Mouse (Mus musculus): ENCODE data around the gene Kdf1. TPM values are rescaled to one million over a fixed set of nuclear protein-coding genes. Genes with fewer than 3 reads are reported as not detected.
A peak's percentile ranks its signal among the peaks of the same experiment; 100 is the strongest.

The Kdf1 gene
- polyA plus RNA-seq, 1 experiment = 0.01 TPM

DNA sequence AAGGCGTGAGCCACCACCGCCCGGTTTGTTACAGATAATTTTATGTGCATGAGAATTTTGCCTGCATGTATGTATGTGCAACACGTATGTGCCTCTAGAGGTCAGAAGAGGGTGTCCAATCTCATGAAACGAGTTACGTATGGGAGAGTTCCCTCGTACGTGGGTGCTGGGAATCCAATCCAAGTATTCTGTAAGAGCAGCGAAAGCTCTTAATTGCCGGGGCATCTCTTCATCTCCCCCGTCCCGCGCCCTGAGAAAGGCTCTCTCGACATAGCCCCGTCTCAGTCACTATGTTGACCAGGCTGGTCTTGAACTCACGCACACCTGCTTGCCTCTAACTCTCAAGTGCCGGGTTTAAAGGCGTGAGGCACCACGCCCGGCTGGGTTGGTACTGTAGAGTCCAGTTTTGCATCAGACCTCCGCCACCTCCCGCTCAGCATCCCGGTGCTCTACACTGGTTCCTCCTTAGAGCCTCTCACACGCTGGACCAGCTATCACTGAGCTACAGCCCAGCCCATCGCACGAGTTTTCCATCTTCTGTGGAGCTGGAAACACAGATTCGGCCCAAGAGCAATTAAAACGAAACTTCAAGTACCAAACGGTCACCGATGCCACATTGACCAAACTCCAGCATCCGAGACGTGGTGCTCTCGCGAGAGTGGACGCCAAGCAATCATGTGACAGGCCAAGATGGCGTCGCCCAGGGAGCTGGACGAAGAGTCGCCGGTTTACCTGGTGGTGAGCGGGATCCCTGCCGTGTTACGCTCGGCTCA lies 55.5 kb downstream of the Kdf1 start, which contains the start of gene Gpatch3:
Gene Gpatch3 (plus strand): TSS at position 676 of the 773 bp plus-strand sequence.
- TF ChIP-seq POLR2AphosphoS2 (IDR thresholded peaks at IDR 0.05; ENCODE audit: insufficient read length, low read depth) (peak; percentile 79), MYOD1 (IDR thresholded peaks at IDR 0.05; ENCODE audit: control insufficient read depth in 1 of 3, insufficient read length in 2 of 3, low read depth in 2 of 3) (no peak), USF1 (IDR thresholded peaks at IDR 0.05; ENCODE audit: low read depth) (peak; percentile 99), POLR2A (IDR thresholded peaks at IDR 0.05; ENCODE audit: insufficient read length, low read depth) (peak; percentile 84), E2F4 (IDR thresholded peaks at IDR 0.05; ENCODE audit: insufficient read depth) (no peak)
- H3K4me2 ChIP-seq (ENCODE audit: low read depth) = peak within 1 kb of the TSS; percentile 79
- H3K36me3 ChIP-seq (ENCODE audit: control insufficient read depth, insufficient read depth) = no peaks in the 10 kb centered on the region

DNA sequence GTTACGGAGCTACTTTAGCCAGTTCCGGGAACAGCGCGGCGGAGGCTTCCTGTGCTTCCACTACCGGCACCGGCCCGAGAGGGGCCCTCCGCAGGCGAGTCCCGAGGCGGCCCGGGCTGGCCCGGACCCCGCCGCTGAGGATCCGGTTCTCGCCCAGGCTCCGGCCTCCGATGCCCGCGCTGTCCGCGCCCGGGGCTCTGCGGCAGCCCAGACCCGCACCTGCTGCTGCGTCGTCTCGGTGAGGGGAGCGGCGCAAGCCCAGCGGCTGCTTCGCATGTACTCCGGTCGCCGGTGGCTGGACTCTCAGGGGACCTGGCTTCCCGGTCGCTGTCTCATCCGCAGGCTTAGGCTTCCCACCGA lies 56.1 kb downstream of the Kdf1 start:
- Histone ChIP-seq H3K79me2 (ENCODE audit: control insufficient read depth, insufficient read depth) (peaks cover 6% of the 10 kb centered on the region), H3K27me3 (ENCODE audit: control insufficient read depth, insufficient read depth, insufficient read length) (no peaks in the 10 kb centered on the region), H3K4me2 (ENCODE audit: low read depth) (peak overlapping the region; percentile 79), H3K36me3 (ENCODE audit: control insufficient read depth, insufficient read depth) (no peaks in the 10 kb centered on the region), H3K4me3 (peak overlapping the region; percentile 67), H3ac (ENCODE audit: control insufficient read depth, insufficient read length) (peak overlapping the region; percentile 20)
- TF ChIP-seq POLR2AphosphoS2 (IDR thresholded peaks at IDR 0.05; ENCODE audit: insufficient read length, low read depth) (no peak), MYOG (IDR thresholded peaks at IDR 0.05; ENCODE audit: control insufficient read depth in 1 of 3, insufficient read depth in 1 of 3, insufficient read length in 2 of 3, low read depth in 2 of 3) (no peak), TCF3 (IDR thresholded peaks at IDR 0.05; ENCODE audit: insufficient read length, low read depth) (no peak), SRF (IDR thresholded peaks at IDR 0.05; ENCODE audit: control insufficient read depth, insufficient read length, low read depth) (no peak), REST (IDR thresholded peaks at IDR 0.05; ENCODE audit: insufficient read depth, insufficient read length) (no peak), POLR2A (IDR thresholded peaks at IDR 0.05; ENCODE audit: insufficient read length, low read depth) (no peak), MAX (IDR thresholded peaks at IDR 0.05; ENCODE audit: low read depth) (no peak), TCF12 (IDR thresholded peaks at IDR 0.05; ENCODE audit: insufficient read depth, poor library complexity, severe bottlenecking) (no peak), MYOD1 (IDR thresholded peaks at IDR 0.05; ENCODE audit: control insufficient read depth in 1 of 3, insufficient read length in 2 of 3, low read depth in 2 of 3) (no peak), E2F4 (IDR thresholded peaks at IDR 0.05; ENCODE audit: insufficient read depth) (no peak)

More for the DNA sequence above, 55.5 kb downstream of the Kdf1 start, which contains the start of gene Gpatch3:
- Histone ChIP-seq H3ac (ENCODE audit: control insufficient read depth, insufficient read length) (peak within 1 kb of the TSS; percentile 20), H3K79me2 (ENCODE audit: control insufficient read depth, insufficient read depth) (peaks cover 6% of the 10 kb centered on the region), H3K27me3 (ENCODE audit: control insufficient read depth, insufficient read depth, insufficient read length) (no peaks in the 10 kb centered on the region), H3K4me3 (peak within 1 kb of the TSS; percentile 67)

DNA sequence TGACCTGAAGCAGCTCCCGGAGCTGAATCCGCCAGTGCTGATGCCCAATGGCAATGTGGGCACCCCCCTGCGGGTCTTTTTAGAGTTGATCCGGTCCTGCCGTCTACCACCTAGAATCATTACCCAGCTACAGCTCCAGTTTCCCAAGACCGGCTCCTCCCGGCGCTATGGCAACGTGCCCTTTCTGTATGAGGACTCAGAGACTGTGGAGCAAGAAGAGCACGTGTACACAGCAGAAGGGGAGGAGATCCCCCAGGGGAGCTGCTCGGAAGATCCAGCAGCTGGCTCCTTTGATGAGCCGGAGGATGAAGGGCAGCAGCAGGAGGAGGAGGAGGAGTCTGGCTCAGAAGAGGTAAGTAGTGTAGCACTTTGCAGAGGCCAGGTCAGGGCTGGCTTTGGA lies 59.2 kb downstream of the Kdf1 start:
- Histone ChIP-seq H3K4me2 (ENCODE audit: low read depth) (no peak overlapping the region), H3K4me3 (no peak overlapping the region), H3ac (ENCODE audit: control insufficient read depth, insufficient read length) (no peak overlapping the region), H3K36me3 (ENCODE audit: control insufficient read depth, insufficient read depth) (no peaks in the 10 kb centered on the region), H3K79me2 (ENCODE audit: control insufficient read depth, insufficient read depth) (peaks cover 6% of the 10 kb centered on the region), H3K27me3 (ENCODE audit: control insufficient read depth, insufficient read depth, insufficient read length) (no peaks in the 10 kb centered on the region)
- no peak for TF ChIP-seq MYOD1 (IDR thresholded peaks at IDR 0.05; ENCODE audit: control insufficient read depth in 1 of 3, insufficient read length in 2 of 3, low read depth in 2 of 3)
- TF ChIP-seq SRF (IDR thresholded peaks at IDR 0.05; ENCODE audit: control insufficient read depth, insufficient read length, low read depth) = no peak
- no peak for TF ChIP-seq REST (IDR thresholded peaks at IDR 0.05; ENCODE audit: insufficient read depth, insufficient read length)
- no peak for TF ChIP-seq POLR2A (IDR thresholded peaks at IDR 0.05; ENCODE audit: insufficient read length, low read depth)
- no peak for TF ChIP-seq POLR2AphosphoS2 (IDR thresholded peaks at IDR 0.05; ENCODE audit: insufficient read length, low read depth)
- TF ChIP-seq TCF3 (IDR thresholded peaks at IDR 0.05; ENCODE audit: insufficient read length, low read depth) = no peak
- TF ChIP-seq MYOG (IDR thresholded peaks at IDR 0.05; ENCODE audit: control insufficient read depth in 1 of 3, insufficient read depth in 1 of 3, insufficient read length in 2 of 3, low read depth in 2 of 3) = no peak
- TF ChIP-seq E2F4 (IDR thresholded peaks at IDR 0.05; ENCODE audit: insufficient read depth) = no peak
- TF ChIP-seq TCF12 (IDR thresholded peaks at IDR 0.05; ENCODE audit: insufficient read depth, poor library complexity, severe bottlenecking) = no peak
- no peak for TF ChIP-seq MAX (IDR thresholded peaks at IDR 0.05; ENCODE audit: low read depth)
- TF ChIP-seq USF1 (IDR thresholded peaks at IDR 0.05; ENCODE audit: low read depth) = no peak
- TF ChIP-seq CEBPB (IDR thresholded peaks at IDR 0.05; ENCODE audit: insufficient read depth, poor library complexity, severe bottlenecking) = no peak

Other genes with a start within 250 kb of the Kdf1 start
- 66.9 TPM for gene Tmem222, start 241.2 kb upstream of the Kdf1 start, polyA plus RNA-seq (2012; fragmentation: generic; extraction: Trizol)
- gene Wdtc1, start 165.5 kb upstream of the Kdf1 start, polyA plus RNA-seq (2012; fragmentation: generic; extraction: Trizol) = 53.1 TPM
- 23.3 TPM for gene Slc9a1, start 149.3 kb upstream of the Kdf1 start, polyA plus RNA-seq (2012; fragmentation: generic; extraction: Trizol)
- 3.3 TPM for gene Tent5b, start 38.8 kb upstream of the Kdf1 start, polyA plus RNA-seq (2012; fragmentation: generic; extraction: Trizol)
- gene Trnp1, start 20.4 kb upstream of the Kdf1 start, polyA plus RNA-seq (2012; fragmentation: generic; extraction: Trizol) = 0.37 TPM
- 130 TPM for gene Nudc, start 27.0 kb downstream of the Kdf1 start, polyA plus RNA-seq (2012; fragmentation: generic; extraction: Trizol)
- gene Nr0b2, start 34.4 kb downstream of the Kdf1 start, polyA plus RNA-seq (2012; fragmentation: generic; extraction: Trizol) = not detected
- 4.1 TPM for gene Gpatch3, start 55.8 kb downstream of the Kdf1 start, polyA plus RNA-seq (2012; fragmentation: generic; extraction: Trizol)
- 32.2 TPM for gene Gpn2, start 65.4 kb downstream of the Kdf1 start, polyA plus RNA-seq (2012; fragmentation: generic; extraction: Trizol)
- 0.56 TPM for gene Sfn, start 83.2 kb downstream of the Kdf1 start, polyA plus RNA-seq (2012; fragmentation: generic; extraction: Trizol)
- gene Zdhhc18, start 131.2 kb downstream of the Kdf1 start, polyA plus RNA-seq (2012; fragmentation: generic; extraction: Trizol) = 14.3 TPM
- 9.8 TPM for gene Pigv, start 153.7 kb downstream of the Kdf1 start, polyA plus RNA-seq (2012; fragmentation: generic; extraction: Trizol)
- gene Arid1a, start 237.8 kb downstream of the Kdf1 start, polyA plus RNA-seq (2012; fragmentation: generic; extraction: Trizol) = 23.2 TPM